Mouse (Mus musculus) forebrain, embryonic 11.5 days (tissue): ENCODE results near the gene Pdzd2. TPM values are rescaled to one million over a fixed set of nuclear protein-coding genes. Genes with fewer than 3 reads are reported as not detected.

Experiments
- ATAC-seq: fragments of 200-750 bp; cut with Nextera tagmentation; replicated peaks from 2 replicates; pipeline ENCODE4 v1.8.0; 2017; ENCODE audit warnings: moderate TSS enrichment; ENCODE audit not compliant: low FRiP score
- DNase-seq: peaks from one replicate; pipeline ENCODE4 v3.0.0-alpha.2; 2017; ENCODE audit warnings: low spot score
- H3K27ac ChIP-seq: fragments of 300-500 bp; sonication (generic); 2 replicates; pipeline ENCODE4 v1.5.1; 2014; ENCODE audit warnings: low read depth, low read length
- H3K27me3 ChIP-seq: fragments of 300-500 bp; sonication (generic); 2 replicates; pipeline ENCODE4 v1.6.1; 2014; ENCODE audit warnings: mild to moderate bottlenecking, low read length, mixed read lengths; ENCODE audit not compliant: control insufficient read depth, insufficient read depth
- H3K36me3 ChIP-seq: fragments of 300-500 bp; sonication (generic); 2 replicates; pipeline ENCODE4 v1.6.1; 2014; ENCODE audit warnings: mild to moderate bottlenecking, low read length, moderate library complexity, mixed read lengths; ENCODE audit not compliant: control insufficient read depth, insufficient read depth
- H3K4me1 ChIP-seq: fragments of 300-500 bp; sonication (generic); replicated peaks from 2 replicates; pipeline ENCODE4 v1.6.1; 2014; ENCODE audit warnings: low read length, mixed read lengths; ENCODE audit not compliant: control insufficient read depth, insufficient read depth
- H3K4me2 ChIP-seq: fragments of 300-500 bp; sonication (generic); 2 replicates; pipeline ENCODE4 v1.6.1; 2014; ENCODE audit warnings: low read depth, mild to moderate bottlenecking, low read length, moderate library complexity, mixed read lengths; ENCODE audit not compliant: severe bottlenecking
- H3K4me3 ChIP-seq: fragments of 300-500 bp; sonication (generic); 2 replicates; pipeline ENCODE4 v1.5.1; 2014; ENCODE audit warnings: low read depth, low read length
- H3K9ac ChIP-seq: fragments of 300-500 bp; sonication (generic); 2 replicates; pipeline ENCODE4 v1.6.1; 2014; ENCODE audit warnings: low read length
- H3K9me3 ChIP-seq: fragments of 300-500 bp; sonication (generic); 2 replicates; pipeline ENCODE4 v1.6.1; 2016; ENCODE audit warnings: low read length, mixed read lengths; ENCODE audit not compliant: control insufficient read depth
- WGBS: fragments of 180-500 bp; shearing (Covaris S2); extraction: QIAGEN DNeasy Blood & Tissue Kit; methylation state at CpG from one replicate; pipeline ENCODE4 v1.1.7; 2014; 5-methylcytosine and 5-hydroxymethylcytosine counted together
- polyA plus RNA-seq: library from polyadenylated mRNA; unstranded; fragments of >200 nt; fragmentation: Nextera tagmentation; extraction: Ambion mirVana; gene quantifications from 2 replicates; pipeline ENCODE4 v1.2.1, GENCODE M21; 2014

Pdzd2 gene
- polyA plus RNA-seq, 1 experiment from 2014 or later: 6.0 TPM

DNA sequence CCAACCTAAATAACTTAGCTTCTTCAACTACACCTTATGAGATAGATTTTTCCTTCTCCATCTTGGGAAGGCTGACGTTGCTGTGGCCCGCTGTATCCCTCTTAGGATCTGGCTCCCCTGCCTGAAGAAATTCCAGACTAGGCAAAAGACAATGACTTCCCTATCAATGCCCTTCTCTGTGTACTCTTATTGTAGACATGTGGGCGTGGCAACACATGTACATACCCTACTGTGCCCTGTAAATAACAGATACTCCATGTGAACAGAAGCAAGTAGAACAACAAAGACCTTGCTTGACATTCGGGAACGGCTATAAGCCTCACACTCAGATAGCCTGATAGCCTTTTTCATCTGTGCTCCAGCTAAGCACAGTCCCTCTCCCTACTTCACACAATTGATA, 295.2 kb downstream of the Pdzd2 start:
- Histone ChIP-seq H3K4me3 (no peak overlapping the region), H3K36me3 (no peaks in the 10 kb centered on the region), H3K4me2 (no peak overlapping the region), H3K9me3 (no peaks in the 10 kb centered on the region), H3K27me3 (no peaks in the 10 kb centered on the region), H3K9ac (no peak overlapping the region), H3K4me1 (no peaks in the 10 kb centered on the region), H3K27ac (no peak overlapping the region)
- ATAC-seq: no peak
- no peak for DNase-seq
- 72% methylated on average over 5 of the region's 5 CpGs for WGBS

DNA sequence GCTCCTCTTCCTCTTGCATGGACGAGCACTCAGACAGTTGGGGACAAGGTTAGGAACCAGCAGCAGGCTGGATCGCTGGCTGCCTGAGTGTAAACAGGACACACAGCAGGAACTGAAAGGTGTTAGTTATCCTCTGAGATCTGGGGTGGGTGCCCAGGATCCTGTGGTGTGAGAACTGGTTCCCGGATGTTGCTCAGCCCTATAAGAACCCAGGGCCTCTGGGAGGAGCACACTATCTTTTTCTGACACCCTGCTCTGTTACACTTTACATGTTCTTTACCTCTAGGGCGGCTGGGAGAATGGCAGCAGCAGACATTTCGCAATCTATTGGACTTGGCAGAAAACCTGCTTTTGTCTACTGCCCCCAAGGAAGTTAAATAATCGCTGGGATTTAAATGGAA, 300.4 kb downstream of the Pdzd2 start:
- DNase-seq (no peak), ATAC-seq (no peak)
- H3K9me3 ChIP-seq: no peaks in the 10 kb centered on the region
- no peaks in the 10 kb centered on the region for H3K4me1 ChIP-seq
- H3K9ac ChIP-seq: no peak overlapping the region
- no peaks in the 10 kb centered on the region for H3K27me3 ChIP-seq
- no peaks in the 10 kb centered on the region for H3K36me3 ChIP-seq
- no peak overlapping the region for H3K27ac ChIP-seq
- 67% methylated on average over 6 of the region's 6 CpGs for WGBS
- no peak overlapping the region for H3K4me3 ChIP-seq
- no peak overlapping the region for H3K4me2 ChIP-seq

DNA sequence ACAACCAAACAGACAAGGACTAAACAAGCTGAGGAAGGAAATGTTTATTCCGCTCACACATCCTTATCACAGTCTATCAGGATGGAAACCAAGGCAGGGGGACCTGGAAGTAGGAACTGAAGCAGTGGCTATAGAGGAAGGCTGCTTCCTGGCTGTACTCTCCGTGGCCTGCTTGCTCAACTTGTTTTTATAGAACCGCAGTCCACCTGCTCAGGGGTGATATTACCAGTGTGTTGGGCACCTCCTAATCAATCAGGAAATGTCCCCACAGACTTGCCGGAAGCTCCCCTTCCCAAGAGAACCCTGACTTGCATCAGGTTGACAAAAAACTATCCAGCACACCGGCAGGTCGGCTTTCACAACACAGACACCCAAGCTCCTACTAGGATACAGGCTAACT, 301.0 kb downstream of the Pdzd2 start:
- Histone ChIP-seq H3K9me3 (no peaks in the 10 kb centered on the region), H3K4me3 (no peak overlapping the region), H3K4me2 (no peak overlapping the region), H3K27me3 (no peaks in the 10 kb centered on the region), H3K4me1 (no peaks in the 10 kb centered on the region), H3K9ac (no peak overlapping the region), H3K27ac (no peak overlapping the region), H3K36me3 (no peaks in the 10 kb centered on the region)
- no peak for ATAC-seq
- 92% methylated on average over 6 of the region's 6 CpGs for WGBS
- no peak for DNase-seq

DNA sequence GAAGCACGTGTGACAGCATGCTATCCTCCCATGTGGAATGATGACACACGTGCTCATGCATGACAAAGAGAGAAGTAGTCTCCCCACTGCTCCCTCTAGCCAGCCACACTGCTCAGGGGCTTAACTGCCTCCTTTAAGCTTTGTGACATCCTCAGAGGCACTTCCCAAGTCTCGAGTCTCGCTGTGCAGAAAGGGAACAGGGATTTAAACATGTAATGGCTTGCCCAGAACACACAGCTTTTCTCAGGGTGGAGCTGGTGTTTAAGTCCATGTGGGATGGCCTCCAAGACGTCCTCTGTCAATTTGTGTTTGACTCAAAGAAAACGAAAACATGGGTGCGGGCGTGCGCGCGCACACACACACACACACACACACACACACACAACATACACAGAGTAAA, 301.6 kb downstream of the Pdzd2 start:
- Histone ChIP-seq H3K9me3 (no peaks in the 10 kb centered on the region), H3K27me3 (no peaks in the 10 kb centered on the region), H3K4me3 (no peak overlapping the region), H3K36me3 (no peaks in the 10 kb centered on the region), H3K27ac (no peak overlapping the region), H3K4me2 (no peak overlapping the region), H3K9ac (no peak overlapping the region), H3K4me1 (no peaks in the 10 kb centered on the region)
- 85% methylated on average over 11 of the region's 11 CpGs for WGBS
- DNase-seq (no peak), ATAC-seq (no peak)

DNA sequence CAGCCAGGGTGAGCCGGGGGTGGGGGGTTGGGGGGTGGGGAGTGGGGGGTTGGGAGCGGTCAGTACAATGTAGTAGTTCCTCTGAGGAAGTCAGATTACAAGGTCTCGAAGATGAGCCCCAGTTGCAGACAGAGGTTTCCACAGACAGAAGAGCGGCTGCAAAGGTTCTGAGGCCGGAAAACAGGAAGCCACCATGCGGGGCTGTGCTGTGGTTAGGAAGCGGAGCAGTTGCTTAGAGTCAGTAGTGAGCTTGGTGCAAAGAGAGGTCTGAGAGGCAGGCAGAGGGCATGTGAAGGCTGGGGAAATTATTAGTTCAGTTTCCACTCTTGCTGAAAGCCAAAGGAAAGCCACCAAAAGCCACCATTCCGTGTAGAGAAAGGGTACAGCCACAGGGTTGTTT, 303.8 kb downstream of the Pdzd2 start:
- no peaks in the 10 kb centered on the region for H3K27me3 ChIP-seq
- no peak overlapping the region for H3K4me3 ChIP-seq
- whole genome bisulfite sequencing: 87% methylated on average over 8 of the region's 8 CpGs
- H3K4me2 ChIP-seq: no peak overlapping the region
- H3K9me3 ChIP-seq: no peaks in the 10 kb centered on the region
- H3K36me3 ChIP-seq: no peaks in the 10 kb centered on the region
- H3K9ac ChIP-seq: no peak overlapping the region
- DNase-seq (no peak), ATAC-seq (no peak)
- no peaks in the 10 kb centered on the region for H3K4me1 ChIP-seq
- H3K27ac ChIP-seq: no peak overlapping the region

DNA sequence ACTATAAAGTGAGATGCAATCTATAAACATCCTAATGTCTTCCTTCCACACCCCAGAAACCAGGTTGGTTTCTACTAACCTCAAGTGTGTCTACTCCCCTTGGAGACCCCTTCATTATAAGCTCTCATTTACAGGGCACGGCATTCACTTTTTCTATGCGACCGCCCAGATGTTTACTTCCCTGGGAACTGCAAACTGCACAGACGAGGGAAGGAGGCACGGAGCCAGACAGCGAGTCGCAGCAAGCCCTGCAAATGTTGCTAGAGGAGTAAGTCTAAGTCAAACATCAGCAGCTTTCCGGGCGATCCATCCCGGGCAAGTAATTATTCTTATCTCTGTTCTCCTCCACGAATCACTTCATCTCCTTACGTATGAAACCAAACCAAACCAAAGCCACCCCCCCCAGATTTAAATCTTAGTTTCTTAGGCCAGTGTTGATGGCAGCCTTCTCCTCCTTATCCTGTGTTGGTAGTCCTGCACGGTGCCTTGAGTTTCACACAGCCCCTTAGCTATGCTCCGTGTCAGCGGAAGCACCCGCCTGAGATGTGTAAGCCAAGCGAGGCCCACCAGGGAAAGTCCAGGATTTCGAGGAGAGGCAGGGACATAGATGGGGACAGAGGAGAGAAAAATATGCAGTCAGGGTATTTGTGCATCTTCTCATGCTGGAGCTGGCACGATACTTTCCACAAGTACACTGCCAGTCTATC, 305.7 kb downstream of the Pdzd2 start:
- H3K36me3 ChIP-seq: no peaks in the 10 kb centered on the region
- no peak overlapping the region for H3K4me2 ChIP-seq
- H3K4me3 ChIP-seq: no peak overlapping the region
- DNase-seq: no peak
- H3K27me3 ChIP-seq: no peaks in the 10 kb centered on the region
- no peak for ATAC-seq
- no peak overlapping the region for H3K9ac ChIP-seq
- WGBS: 87% methylated on average over 19 of the region's 19 CpGs
- no peaks in the 10 kb centered on the region for H3K4me1 ChIP-seq
- no peaks in the 10 kb centered on the region for H3K9me3 ChIP-seq
- no peak overlapping the region for H3K27ac ChIP-seq

DNA sequence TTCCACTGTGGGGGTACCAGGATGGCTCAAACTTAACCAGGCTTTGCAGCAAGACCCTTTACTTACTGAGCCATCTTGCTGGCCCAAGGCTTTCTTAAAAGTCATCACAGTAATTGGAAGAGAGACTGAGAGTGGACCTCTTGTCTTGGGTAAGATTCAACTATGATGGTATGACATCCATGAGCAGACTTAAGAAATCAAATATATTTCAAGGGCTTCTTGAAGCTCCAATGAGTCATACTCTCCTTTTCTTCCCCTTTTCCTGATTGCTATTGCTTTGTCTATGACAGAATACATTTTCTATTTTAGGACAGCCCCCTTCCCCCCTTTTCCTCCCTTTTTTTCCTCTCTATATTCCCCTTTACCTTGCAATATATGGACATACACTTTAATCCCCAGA, 306.8 kb downstream of the Pdzd2 start:
- Histone ChIP-seq H3K36me3 (no peaks in the 10 kb centered on the region), H3K4me3 (no peak overlapping the region), H3K4me1 (no peaks in the 10 kb centered on the region), H3K9me3 (no peaks in the 10 kb centered on the region), H3K9ac (no peak overlapping the region), H3K27me3 (no peaks in the 10 kb centered on the region), H3K4me2 (no peak overlapping the region), H3K27ac (no peak overlapping the region)
- ATAC-seq: no peak
- DNase-seq: no peak

DNA sequence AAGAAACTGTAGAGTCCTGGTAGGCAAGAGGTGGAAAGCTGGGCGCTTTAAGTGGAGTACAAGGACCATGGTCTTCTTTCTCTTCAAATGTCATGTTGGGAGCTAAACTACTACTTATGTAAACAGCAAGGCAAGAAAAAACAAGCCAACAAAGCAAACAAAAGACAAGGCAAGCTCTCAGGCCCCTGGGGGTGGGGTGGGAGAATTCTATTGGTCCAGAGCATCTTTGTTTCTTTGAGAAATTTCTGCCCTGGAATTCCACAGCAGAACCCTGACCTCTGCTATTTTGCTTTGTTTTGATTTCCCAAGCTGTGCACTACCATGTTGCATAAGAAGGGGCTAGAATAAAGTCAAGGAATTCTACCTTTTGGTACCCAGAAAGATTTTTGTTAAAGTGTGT, 307.4 kb downstream of the Pdzd2 start:
- Histone ChIP-seq H3K4me3 (no peak overlapping the region), H3K27ac (no peak overlapping the region), H3K4me2 (no peak overlapping the region), H3K4me1 (no peaks in the 10 kb centered on the region), H3K9me3 (no peaks in the 10 kb centered on the region), H3K9ac (no peak overlapping the region), H3K27me3 (no peaks in the 10 kb centered on the region), H3K36me3 (no peaks in the 10 kb centered on the region)
- DNase-seq (no peak), ATAC-seq (no peak)
- 77% methylated on average over 1 of the region's 1 CpGs for WGBS

DNA sequence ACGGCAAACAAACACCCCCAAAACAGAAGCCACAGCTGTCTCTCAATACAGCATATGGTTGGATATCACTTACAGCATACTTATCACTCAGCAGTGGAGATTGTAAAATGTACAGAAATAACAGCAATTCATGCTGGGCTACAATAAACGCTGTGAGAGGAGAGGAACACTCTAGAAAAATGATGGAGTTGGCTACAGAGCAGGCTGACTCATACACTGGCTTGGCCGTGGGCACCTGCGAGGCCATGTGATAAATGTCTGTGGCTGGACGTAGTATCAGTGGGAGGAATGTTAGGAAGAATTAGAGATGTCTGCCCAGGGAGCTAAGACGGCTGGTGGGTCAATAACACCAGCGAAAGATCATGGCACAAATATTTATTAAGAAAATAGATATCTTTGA, 308.0 kb downstream of the Pdzd2 start:
- Histone ChIP-seq H3K9me3 (no peaks in the 10 kb centered on the region), H3K9ac (no peak overlapping the region), H3K27me3 (no peaks in the 10 kb centered on the region), H3K36me3 (no peaks in the 10 kb centered on the region), H3K4me2 (no peak overlapping the region), H3K4me1 (no peaks in the 10 kb centered on the region), H3K27ac (no peak overlapping the region), H3K4me3 (no peak overlapping the region)
- 86% methylated on average over 7 of the region's 7 CpGs for WGBS
- DNase-seq (no peak), ATAC-seq (no peak)
